Mouse (Mus musculus): ENCODE results near the gene Kif21b.

- no peak for TF ChIP-seq POLR2A (IDR thresholded peaks at IDR 0.05; ENCODE audit: borderline replicate concordance, insufficient read depth, low read length)
- TF ChIP-seq CTCF (IDR thresholded peaks at IDR 0.05; ENCODE audit: borderline replicate concordance, insufficient read depth, low read depth, low read length): no peak
These were observed 28.6 kb downstream of the Kif21b start for GRCm38 (mm10) chr1:136159830-136160229.
